Mouse (Mus musculus): ENCODE results near the gene BC053393. TPM values are rescaled to one million over a fixed set of nuclear protein-coding genes. Genes with fewer than 3 reads are reported as not detected.
A peak's percentile ranks its signal among the peaks of the same experiment; 100 is the strongest.

BC053393 gene
- total RNA-seq (2017) = not detected in 3 replicates

DNA sequence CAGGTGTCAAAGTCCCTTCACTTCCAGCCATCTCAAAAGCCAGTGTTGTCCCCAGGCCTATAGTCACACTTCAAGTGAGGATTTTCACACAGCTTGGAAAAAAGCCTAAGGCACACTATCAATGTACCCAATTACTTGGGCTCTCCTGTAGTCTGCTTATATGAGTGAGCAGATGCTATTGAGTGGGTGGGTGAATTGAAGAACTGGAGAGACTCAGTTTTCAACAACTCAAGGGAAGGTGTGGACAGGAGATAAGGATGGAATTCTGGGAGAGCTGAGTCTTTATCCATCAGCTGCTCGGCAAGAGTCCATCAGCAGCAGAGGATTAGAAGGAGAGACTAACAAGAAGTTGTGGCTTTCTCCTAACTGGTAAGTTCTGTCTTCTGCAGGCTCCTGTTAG, at the start of gene BC053393:
Gene BC053393, plus strand, starts transcription at position 210 of the 400 bp plus-strand sequence.
- ATAC-seq (replicated peaks; ENCODE audit: insufficient number of reproducible peaks, low FRiP score, low TSS enrichment, poor library complexity, severe bottlenecking) = no peak

DNA sequence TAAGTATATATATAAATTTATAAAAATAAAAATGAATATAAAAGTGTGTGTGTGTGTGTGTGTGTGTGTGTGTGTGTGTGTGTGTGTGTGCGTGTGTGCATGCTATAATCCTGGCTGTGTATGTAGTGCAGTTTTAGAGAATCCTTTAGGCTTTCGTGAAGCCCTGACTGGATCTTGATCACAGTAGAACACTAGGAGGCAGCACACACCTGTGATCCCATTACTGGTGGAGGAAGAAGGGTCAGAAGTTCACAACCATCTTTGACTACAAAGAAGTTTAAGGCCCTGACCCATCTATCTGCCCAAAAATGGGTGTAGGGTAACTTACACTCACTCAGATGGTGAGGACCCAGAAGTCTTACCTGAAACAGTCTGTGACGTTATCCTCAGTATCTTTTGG, 48.6 kb upstream of the BC053393 start:
- no peak for ATAC-seq (replicated peaks; ENCODE audit: insufficient number of reproducible peaks, low FRiP score, low TSS enrichment, poor library complexity, severe bottlenecking)

DNA sequence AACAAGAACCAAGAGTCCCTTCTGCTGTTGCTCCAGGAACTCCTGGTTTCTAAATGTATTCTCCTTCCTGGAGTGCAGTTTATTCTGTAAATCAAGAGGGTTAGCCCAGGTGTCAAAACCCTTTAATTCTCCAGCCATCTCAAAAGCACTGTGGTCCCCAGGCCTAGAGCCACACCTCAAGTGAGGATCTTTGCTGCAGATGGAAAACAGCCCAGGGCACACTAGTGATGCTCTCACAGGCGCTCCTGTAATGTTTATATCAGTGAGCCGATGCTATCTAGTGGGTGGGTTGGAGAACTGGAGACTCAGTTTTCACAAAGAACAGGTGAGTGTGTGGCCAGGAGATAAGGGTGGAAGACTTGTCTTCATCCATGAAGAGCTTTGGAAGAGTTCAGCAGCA, 47.4 kb upstream of the BC053393 start, which contains the start of gene Gm12169:
Gene Gm12169, plus strand, starts transcription at position 301 of the 400 bp plus-strand sequence.
- no peak for ATAC-seq (replicated peaks; ENCODE audit: insufficient number of reproducible peaks, low FRiP score, low TSS enrichment, poor library complexity, severe bottlenecking)

DNA sequence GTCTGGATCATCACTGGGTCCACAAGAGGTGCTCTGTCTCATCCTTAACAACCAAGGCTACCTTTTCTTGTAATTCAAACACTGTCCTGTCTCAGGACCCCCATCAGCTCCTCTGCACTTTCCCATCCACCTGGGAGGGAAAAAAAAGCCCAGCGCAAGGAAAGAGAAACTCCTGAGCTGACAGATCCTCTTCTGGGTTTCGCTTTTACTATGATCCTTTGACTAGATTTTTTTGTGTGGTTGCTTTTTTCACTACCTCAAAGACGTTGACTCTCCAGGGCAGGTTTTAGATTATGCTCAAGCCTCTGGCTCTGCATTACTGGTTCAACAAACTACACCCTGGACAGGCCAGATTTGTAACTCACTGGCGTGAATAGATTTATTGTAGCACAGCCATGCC, 41.2 kb upstream of the BC053393 start:
- no peak for ATAC-seq (replicated peaks; ENCODE audit: insufficient number of reproducible peaks, low FRiP score, low TSS enrichment, poor library complexity, severe bottlenecking)

DNA sequence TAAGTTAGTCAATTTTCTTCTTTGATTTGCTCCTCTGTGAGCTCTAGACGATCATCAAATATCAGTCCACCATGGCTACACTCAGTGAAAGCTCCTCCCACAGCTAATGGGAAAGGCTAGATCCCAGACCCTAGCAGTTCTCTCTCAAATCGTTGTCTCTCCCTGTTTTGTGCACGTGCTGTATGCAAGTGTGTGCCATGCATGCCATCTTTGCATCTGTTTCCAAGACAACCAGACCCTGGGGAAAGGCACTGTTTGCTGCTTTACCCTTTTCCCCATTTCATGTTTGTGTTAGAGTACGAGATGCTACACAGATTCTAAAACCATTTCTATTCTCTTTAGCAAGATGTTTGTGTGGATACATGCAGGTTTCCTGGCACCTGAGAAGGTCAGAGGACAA, 34.4 kb upstream of the BC053393 start:
- ATAC-seq (replicated peaks; ENCODE audit: insufficient number of reproducible peaks, low FRiP score, low TSS enrichment, poor library complexity, severe bottlenecking) = no peak

DNA sequence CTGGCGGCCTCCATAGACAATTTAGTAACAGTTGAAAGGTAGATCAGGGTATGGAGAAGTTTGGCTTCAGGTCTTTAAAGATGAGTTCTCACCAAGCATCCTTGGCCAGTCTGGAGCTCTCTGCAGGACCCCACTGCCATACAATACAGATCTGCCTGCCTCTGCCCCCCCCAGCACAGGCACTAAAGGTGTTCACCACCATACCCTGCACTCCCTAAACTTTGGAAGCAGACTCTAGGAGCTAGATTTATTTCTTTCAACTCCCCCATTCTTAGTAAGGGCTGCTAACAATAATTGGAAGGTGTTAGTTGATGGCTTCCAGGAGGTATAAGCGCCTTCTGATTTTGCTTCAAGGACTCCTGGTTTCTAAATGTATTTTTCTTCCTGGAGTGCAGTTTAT, 27.8 kb upstream of the BC053393 start:
- ATAC-seq (replicated peaks; ENCODE audit: insufficient number of reproducible peaks, low FRiP score, low TSS enrichment, poor library complexity, severe bottlenecking) = no peak

DNA sequence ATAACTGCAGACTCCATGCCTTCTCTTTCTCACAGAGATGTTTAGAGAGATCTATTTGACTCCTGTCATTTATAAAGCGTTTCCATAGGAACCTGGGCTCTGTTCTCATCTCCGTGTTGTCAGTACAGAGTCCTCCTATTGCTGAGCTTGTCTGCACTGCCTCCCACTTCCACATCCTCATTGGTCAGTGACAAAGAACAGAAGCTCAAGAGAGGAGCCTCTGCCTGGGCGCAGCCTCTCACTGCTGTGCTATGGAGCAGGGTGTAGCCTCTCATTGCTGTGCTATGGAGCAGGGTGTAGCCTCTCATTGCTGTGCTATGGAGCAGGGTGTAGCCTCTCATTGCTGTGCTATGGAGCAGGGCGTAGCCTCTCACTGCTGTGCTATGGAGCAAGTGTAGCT, 21.6 kb upstream of the BC053393 start:
- ATAC-seq (replicated peaks; ENCODE audit: insufficient number of reproducible peaks, low FRiP score, low TSS enrichment, poor library complexity, severe bottlenecking) = no peak

DNA sequence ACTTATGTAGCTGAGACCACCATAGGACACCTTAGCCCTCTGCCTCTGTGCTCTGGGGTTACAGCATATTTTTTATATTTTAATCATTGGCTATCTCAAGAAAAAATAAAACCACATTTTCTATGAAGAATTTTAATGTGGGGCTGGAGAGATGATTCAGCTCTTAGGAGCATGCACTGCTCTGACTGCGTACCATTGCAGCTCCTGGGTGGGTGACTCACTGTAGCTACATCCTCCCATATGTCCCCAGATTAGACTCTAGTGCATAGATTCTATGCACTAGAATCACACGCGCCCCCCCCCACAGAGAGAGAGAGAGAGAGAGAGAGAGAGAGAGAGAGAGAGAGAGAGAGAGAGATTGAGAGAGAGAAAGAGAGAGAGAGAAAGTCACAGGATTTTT, 18.6 kb upstream of the BC053393 start:
- no peak for ATAC-seq (replicated peaks; ENCODE audit: insufficient number of reproducible peaks, low FRiP score, low TSS enrichment, poor library complexity, severe bottlenecking)

DNA sequence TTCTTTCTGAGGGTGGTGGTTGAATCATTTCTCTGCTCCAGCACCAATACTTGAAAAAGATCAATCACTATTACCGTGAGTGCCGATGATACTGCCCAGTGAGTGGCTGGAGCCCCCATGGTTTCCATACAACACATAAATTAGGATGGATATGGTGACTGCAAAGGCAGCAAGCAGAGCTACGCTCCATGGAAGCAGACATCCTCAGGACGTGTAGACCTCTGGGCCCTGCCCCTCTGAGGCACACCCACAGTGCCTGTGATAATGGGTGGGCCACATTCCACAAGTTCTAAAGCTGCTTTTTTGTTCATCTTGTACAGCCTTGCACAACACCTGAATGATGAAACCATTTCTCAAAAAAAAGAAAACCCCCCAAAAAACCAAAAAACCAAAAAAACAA, 10.2 kb upstream of the BC053393 start:
- ATAC-seq (replicated peaks; ENCODE audit: insufficient number of reproducible peaks, low FRiP score, low TSS enrichment, poor library complexity, severe bottlenecking) = no peak

DNA sequence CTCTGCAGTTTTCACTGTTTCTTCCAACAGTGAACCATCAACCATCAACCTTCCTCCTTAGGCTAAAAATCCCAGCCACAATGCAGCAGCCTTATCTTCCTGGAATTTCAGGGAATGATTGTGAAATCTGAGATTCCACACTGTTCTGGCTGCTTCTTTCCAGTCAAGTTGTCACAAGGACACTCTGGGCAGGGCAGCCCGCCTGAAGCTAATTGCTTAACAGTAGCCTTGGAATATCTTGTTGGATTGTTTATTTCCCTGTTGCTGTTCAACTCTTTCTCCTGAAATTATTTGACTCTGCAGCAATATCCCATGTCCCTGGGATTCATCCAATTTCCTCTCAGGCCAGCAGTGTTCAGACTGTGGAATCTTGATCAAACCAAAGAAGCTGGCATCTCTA, 6.7 kb upstream of the BC053393 start:
- ATAC-seq (replicated peaks; ENCODE audit: insufficient number of reproducible peaks, low FRiP score, low TSS enrichment, poor library complexity, severe bottlenecking) = no peak

DNA sequence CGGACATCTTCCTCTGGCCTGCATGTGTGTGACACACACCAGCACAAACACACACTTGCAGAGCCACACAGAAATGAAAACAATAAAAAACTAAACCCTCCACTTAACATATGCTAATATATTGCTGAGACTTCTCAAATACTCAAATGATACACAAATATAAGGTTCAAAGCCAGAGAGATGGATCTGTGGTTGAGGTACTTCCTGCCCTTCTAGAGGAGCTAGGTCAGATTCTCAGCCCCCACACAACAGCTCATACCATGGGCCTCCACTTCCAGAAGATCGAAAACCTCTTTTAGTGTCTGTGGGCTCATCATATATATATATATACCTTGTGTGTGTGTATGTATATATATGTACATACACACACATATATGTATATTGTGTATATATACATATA, 5.4 kb upstream of the BC053393 start:
- ATAC-seq (replicated peaks; ENCODE audit: insufficient number of reproducible peaks, low FRiP score, low TSS enrichment, poor library complexity, severe bottlenecking) = no peak

DNA sequence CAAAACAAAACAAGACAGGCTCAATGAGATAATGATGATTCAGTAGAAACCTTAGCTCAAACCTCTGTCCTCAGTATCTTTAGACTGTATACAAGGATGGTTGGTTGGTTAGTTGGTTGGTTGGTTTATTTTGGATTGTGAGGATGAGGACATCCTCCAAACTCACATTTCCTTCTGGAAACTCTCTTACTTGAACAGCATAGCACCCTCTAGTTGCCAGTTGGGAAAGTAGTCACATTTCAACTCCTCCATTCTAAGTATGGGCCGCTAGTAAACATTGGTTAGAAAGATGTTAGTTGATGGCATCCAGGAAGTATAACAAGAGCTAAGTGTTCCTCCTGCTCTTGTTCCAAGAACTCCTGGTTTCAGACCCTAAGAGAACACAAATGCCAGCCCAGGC, 2.2 kb upstream of the BC053393 start:
- ATAC-seq (replicated peaks; ENCODE audit: insufficient number of reproducible peaks, low FRiP score, low TSS enrichment, poor library complexity, severe bottlenecking) = no peak

DNA sequence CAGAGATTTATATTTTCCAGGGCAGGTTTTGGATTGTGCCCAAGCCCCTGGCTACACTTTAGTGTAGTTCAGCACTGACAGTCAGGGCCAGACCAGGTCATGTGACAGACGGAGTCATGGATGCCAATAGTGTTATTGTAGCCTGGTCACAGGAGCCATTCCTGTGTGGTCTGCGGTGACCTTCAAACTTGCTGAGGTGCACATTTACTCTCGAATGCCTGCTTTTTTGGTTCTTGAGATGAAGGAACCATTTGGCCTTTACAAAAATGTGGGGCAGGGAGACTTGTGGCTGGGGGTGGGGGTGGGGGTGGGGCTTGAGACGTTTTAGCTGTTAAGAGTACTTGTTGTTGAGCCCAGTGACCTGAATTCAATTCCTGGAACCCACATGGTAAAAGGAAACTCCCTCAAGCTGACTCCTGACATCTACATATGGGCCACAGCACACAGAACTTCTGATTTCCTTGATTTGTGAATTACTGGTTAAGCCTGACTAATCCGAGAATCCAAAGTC, 7.5 kb downstream of the BC053393 start:
- no peak for ATAC-seq (replicated peaks; ENCODE audit: insufficient number of reproducible peaks, low FRiP score, low TSS enrichment, poor library complexity, severe bottlenecking)

DNA sequence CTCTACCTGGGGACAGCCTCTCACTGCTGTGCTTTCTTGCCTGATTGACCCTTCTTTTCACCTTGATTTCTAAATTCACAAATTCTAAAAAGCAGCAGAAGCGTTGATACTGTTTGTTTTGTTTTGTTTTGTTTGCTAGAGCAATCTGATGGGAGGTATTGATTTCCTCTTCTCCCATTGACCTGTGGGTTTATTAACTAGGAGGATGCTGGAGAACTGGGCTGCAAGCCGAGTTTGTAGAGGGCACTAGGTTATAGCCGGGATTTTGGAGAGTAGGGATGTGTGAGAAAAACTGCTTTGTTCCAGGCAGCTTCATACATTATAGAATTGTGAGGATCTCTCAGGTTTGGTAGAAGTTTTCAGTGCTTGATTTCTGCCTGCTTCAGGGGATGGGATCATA, 9.1 kb downstream of the BC053393 start:
- ATAC-seq (replicated peaks; ENCODE audit: insufficient number of reproducible peaks, low FRiP score, low TSS enrichment, poor library complexity, severe bottlenecking) = no peak

DNA sequence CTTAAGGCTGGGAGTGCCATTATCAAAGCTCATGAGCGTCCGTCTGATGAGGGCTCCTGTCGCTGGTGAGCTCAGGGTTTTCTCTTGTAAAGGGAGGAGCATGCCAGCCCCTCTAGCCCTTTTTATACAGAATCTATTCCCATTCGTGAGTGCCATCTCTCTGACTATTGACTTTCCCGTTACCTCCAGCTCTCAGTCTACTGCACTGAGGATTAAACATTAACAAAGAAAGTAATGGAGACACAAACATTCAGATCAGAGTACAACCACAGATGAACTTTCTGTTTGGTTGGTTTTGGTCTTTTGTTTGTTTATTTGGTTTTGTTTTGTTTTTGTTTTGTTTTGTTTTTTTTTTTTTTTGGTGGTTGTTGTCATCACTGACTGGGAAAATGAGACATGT, 11.4 kb downstream of the BC053393 start:
- no peak for ATAC-seq (replicated peaks; ENCODE audit: insufficient number of reproducible peaks, low FRiP score, low TSS enrichment, poor library complexity, severe bottlenecking)

DNA sequence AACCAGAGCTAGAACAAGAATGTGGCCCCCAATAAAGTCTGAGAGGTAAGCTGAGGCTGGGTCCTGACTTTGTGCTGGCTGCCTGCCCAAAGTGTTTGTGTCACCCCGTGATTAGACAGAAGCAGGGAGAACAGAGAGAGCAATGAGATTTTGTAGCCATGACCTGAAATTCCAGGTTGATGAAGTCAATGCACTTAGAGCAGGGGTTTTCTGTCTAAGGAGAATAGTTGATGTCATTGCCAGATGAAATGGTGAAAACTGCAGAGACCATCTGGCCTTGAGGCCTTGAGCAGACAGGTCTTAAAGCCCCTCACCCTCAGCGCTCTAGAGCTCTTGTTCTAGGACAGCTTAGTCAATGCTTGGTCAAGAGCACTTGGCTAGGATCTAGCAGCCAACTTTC, 21.1 kb downstream of the BC053393 start:
- no peak for ATAC-seq (replicated peaks; ENCODE audit: insufficient number of reproducible peaks, low FRiP score, low TSS enrichment, poor library complexity, severe bottlenecking)

DNA sequence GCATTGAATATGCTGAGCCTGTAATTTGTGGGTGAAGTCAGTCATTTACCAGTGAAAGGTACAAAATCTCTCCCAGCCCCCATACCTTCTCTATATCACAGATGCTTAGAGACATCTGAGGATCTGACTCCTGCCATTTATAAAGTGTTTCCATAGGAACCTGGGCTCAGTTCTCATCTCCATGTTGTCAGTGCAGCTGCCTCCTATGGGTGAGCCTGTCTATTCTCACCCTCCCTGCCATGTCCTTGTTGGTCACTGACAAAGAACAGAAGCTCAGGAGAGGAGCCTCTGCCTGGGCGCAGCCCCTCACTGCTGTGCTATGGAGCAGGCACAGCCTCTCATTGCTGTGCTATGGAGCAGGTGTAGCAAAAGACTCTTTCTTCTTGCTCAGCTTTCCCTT, 48.6 kb downstream of the BC053393 start:
- ATAC-seq (replicated peaks; ENCODE audit: insufficient number of reproducible peaks, low FRiP score, low TSS enrichment, poor library complexity, severe bottlenecking) = no peak

DNA sequence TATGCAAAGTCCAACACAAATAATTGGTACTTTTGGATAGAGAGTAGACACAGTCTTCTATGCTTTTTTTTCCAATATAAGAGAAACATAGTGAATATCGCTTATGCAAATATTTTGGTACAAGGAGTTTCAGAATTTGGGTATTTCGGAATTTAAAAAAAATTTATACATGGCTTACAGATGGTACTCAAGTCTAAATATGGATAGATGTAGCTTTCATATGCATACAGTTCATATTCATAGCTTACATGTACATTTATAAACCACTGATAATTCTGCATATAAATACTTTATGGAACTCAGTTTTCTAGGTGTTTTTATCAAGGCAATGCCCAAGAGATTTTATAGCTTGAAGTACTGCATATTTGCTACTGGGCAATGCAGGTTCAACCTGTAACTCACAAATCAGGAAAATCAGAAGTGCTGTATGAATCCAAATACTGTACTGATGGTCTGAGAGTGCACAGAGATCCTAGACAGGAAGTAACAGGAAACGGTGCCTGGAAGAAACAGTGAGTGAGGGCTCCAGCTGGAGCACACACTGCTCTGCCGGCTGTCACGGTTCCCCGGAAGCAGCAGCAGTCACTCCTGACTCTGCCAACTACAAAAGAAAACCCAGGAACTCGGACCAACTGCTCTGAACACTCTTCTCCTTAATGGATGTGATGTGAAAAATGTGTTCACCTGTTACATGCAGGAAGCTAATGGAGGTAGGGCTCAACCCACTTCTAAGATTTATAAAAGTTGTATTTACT, 49.3 kb downstream of the BC053393 start:
- no peak for ATAC-seq (replicated peaks; ENCODE audit: insufficient number of reproducible peaks, low FRiP score, low TSS enrichment, poor library complexity, severe bottlenecking)

DNA sequence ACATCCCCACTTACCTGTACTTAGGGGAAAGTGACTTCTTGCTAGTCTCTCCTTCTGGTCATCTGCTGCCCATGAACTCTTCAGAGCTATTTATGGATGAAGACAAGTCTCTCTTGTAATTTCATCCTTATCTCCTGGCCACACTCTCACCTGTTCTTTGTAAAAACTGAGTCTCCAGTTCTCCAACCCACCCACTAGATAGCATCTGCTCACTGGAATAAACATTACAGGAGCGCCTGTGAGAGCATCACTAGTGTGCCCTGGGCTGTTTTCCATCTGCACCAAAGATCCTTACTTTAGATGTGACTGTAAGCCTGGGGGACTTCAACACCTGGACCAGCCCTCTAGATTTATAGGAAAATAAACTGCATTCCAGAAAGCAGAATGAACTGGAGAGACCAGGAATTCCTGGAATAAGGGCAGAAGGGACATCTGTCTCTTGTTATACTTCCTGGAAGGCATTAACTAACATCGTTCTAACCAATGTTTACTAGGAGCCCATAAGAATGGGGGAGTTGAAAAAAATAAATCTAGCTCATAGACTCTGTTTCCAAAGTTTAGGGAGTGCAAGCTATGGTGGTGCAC, 58.0 kb downstream of the BC053393 start, which contains the start of gene Dppa1:
Gene Dppa1, minus strand, starts transcription at position 51 of the 585 bp plus-strand sequence.
- ATAC-seq (replicated peaks; ENCODE audit: insufficient number of reproducible peaks, low FRiP score, low TSS enrichment, poor library complexity, severe bottlenecking) = no peak

DNA sequence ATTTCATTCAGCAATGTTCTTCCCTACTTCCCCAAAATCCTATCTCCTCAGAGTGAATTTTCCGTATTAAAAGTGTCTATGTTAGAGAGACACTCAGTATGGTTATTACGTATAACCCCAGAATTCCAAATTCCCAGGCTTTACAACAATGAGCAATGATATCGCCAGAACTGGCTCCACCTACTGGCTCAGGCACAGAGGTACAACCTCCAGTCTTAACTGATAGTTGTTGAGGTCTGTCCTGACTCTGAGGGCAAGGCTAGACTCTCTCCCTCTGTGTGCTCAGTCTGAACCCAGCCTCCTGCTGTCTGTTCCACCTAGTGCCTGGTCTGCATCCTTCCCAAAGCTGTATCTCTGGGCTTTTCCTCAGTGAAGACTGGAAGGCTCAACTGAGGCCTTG, 60.3 kb downstream of the BC053393 start:
- ATAC-seq (replicated peaks; ENCODE audit: insufficient number of reproducible peaks, low FRiP score, low TSS enrichment, poor library complexity, severe bottlenecking) = peak; percentile 50; the same call in 1 of the 2 replicates
